Mouse (Mus musculus) liver, embryonic 12.5 days (tissue): ENCODE measurements around the gene Psmd2. TPM values are rescaled to one million over a fixed set of nuclear protein-coding genes. Genes with fewer than 3 reads are reported as not detected.

ENCODE experiments used
- ATAC-seq: fragments of 200-750 bp; cut with Nextera tagmentation; 2 replicates; pipeline ENCODE4 v1.8.0; 2017; ENCODE audit warnings: moderate number of reproducible peaks, mild to moderate bottlenecking, moderate library complexity
- H3K27ac ChIP-seq: fragments of 300-500 bp; sonication (generic); 2 replicates; pipeline ENCODE4 v1.5.1; 2016; ENCODE audit warnings: mild to moderate bottlenecking
- H3K27me3 ChIP-seq: fragments of 300-500 bp; sonication (generic); replicated peaks from 2 replicates; pipeline ENCODE4 v1.6.1; 2016; ENCODE audit warnings: mild to moderate bottlenecking, moderate library complexity
- H3K36me3 ChIP-seq: fragments of 300-500 bp; sonication (generic); 2 replicates; pipeline ENCODE4 v1.6.1; 2016; ENCODE audit warnings: mild to moderate bottlenecking, moderate library complexity
- H3K4me1 ChIP-seq: fragments of 300-500 bp; sonication (generic); 2 replicates; pipeline ENCODE4 v1.6.1; 2016
- H3K4me2 ChIP-seq: fragments of 300-500 bp; sonication (generic); 2 replicates; pipeline ENCODE4 v1.6.1; 2016; ENCODE audit warnings: mild to moderate bottlenecking, moderate library complexity
- H3K4me3 ChIP-seq: fragments of 300-500 bp; sonication (generic); 2 replicates; pipeline ENCODE4 v1.5.1; 2016; ENCODE audit warnings: mild to moderate bottlenecking, moderate library complexity
- H3K9ac ChIP-seq: fragments of 300-500 bp; sonication (generic); 2 replicates; pipeline ENCODE4 v1.6.1; 2016; ENCODE audit warnings: mild to moderate bottlenecking, moderate library complexity
- H3K9me3 ChIP-seq: fragments of 300-500 bp; sonication (generic); replicated peaks from 2 replicates; pipeline ENCODE4 v1.6.1; 2016; ENCODE audit warnings: mild to moderate bottlenecking, moderate library complexity
- WGBS: fragments of 180-500 bp; shearing (Covaris S2); methylation state at CpG from one replicate; pipeline ENCODE4 v1.1.7; 2016; ENCODE audit not compliant: insufficient replicate concordance; 5-methylcytosine and 5-hydroxymethylcytosine counted together
- microRNA counts: library from miRNA; unstranded; fragments of <30 nt; microRNA quantifications from one replicate; lab custom pipeline; 2017
- microRNA-seq: library from miRNA; unstranded; fragments of <30 nt; microRNA quantifications from one replicate; pipeline ENCODE4, GENCODE M21; 2017
- polyA plus RNA-seq: library from polyadenylated mRNA; unstranded; fragments of >200 nt; fragmentation: Nextera tagmentation; extraction: Ambion mirVana; gene quantifications from 2 replicates; pipeline ENCODE4 v1.2.1, GENCODE M21; 2016

Psmd2 gene
- polyA plus RNA-seq, 1 experiment from 2014 or later: 289 TPM

- Histone ChIP-seq H3K4me1 (peaks cover 97% of the 10 kb centered on the region), H3K4me2 (peak overlapping the region; percentile 51), H3K36me3 (peaks cover 67% of the 10 kb centered on the region), H3K9me3 (no peaks in the 10 kb centered on the region), H3K27ac (peak overlapping the region; percentile 94), H3K4me3 (no peak overlapping the region), H3K27me3 (no peaks in the 10 kb centered on the region), H3K9ac (peak overlapping the region; percentile 61)
- ATAC-seq: peak; percentile 48
- 73% methylated on average over 2 of the region's 2 CpGs for WGBS
These were observed 55.1 kb downstream of the Psmd2 start for GRCm38 (mm10) chr16:20706407-20707055.

DNA sequence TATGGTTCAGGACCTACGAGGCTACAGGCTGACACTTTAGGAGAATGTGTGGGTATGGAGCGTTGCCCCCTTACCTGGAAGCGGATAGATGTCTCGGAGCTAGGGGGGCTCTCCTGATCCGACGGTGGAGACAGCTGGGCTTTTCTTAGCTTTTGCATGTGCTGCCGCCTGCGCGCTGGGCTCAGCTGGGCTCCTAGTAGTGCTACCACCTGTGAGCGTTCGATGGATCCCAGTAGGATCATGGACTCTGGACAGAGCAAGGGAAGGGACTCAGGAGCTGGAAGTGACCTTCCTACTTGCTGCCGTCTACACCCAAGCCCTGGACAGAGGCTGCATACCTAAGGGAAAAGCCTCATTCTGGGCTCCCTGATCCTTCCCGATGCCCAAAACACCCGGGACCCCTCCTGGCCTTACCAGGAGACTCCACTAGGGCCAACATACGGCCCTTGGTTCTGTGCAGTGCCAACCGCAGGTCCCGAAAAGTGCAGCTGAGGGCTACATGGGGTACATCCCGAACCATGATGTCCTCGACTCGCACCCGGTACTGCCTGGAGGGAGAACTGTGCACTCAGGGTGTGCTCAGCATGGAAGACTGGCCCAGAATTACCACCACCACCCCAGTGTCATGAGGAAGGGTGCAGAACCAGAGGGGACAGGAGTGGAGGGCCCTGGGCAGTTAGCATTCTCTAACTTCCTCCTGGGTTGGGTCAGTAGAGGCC lies 56.9 kb downstream of the Psmd2 start:
- Histone ChIP-seq H3K27ac (peak overlapping the region; percentile 94; the same call in 1 of the 2 replicates), H3K4me1 (peaks cover 97% of the 10 kb centered on the region), H3K9me3 (no peaks in the 10 kb centered on the region), H3K36me3 (peaks cover 80% of the 10 kb centered on the region), H3K9ac (no peak overlapping the region), H3K4me3 (no peak overlapping the region), H3K27me3 (no peaks in the 10 kb centered on the region), H3K4me2 (no peak overlapping the region)
- WGBS: 85% methylated on average over 21 of the region's 21 CpGs
- ATAC-seq: no peak

GRCm38 (mm10) chr16:20708939-20709734 lies 57.7 kb downstream of the Psmd2 start:
- Histone ChIP-seq H3K36me3 (peaks cover 84% of the 10 kb centered on the region), H3K27ac (no peak overlapping the region; the same call in 1 of the 2 replicates), H3K4me2 (no peak overlapping the region), H3K4me3 (no peak overlapping the region), H3K4me1 (peaks cover 97% of the 10 kb centered on the region), H3K9ac (no peak overlapping the region), H3K9me3 (no peaks in the 10 kb centered on the region), H3K27me3 (no peaks in the 10 kb centered on the region)
- WGBS: 71% methylated on average over 19 of the region's 19 CpGs
- ATAC-seq: no peak

DNA sequence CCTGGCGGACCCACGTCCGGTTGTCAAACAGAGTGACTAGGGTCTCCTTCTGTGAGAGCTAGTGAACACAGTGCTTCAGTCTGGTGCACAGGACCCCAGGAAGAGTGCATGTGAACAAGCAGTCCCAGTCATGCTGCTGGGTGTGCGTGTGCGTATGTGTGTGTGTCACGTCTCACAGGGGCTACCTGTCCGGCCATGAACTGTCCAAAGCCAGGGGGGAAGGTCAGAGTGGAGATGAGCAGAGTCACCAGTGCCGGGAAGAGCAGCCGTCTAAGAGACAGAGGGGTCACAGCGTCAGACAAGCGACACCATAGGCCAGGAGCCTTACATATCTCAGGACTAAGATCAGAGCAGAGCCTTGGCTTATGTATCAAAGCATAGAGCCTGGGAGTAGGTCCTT lies 58.9 kb downstream of the Psmd2 start:
- WGBS: 90% methylated on average over 11 of the region's 11 CpGs
- no peaks in the 10 kb centered on the region for H3K9me3 ChIP-seq
- H3K27ac ChIP-seq: peak overlapping the region; percentile 52
- peaks cover 81% of the 10 kb centered on the region for H3K36me3 ChIP-seq
- no peak overlapping the region for H3K4me3 ChIP-seq
- no peak overlapping the region for H3K9ac ChIP-seq
- no peaks in the 10 kb centered on the region for H3K27me3 ChIP-seq
- no peak overlapping the region for H3K4me2 ChIP-seq
- ATAC-seq: no peak
- H3K4me1 ChIP-seq: peaks cover 97% of the 10 kb centered on the region

DNA sequence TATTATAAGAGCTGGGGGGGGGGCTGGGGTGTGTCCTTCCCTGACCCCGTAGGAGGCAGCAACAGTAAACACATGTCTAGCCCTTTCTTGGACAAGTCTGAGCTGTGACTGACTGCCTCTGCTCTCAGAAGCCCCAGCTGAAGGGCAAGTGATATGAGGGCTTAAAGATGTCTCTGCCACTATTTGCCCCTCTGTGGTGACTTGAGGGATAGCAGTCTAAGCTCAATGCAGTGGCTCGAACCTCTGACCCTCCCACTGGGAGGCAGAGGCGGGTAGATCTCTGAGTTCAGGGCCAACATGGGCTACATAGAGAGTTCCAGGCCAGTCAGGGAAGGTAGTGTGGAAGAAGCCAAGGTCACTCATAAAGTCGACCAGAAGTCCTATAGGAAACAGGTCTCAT lies 59.4 kb downstream of the Psmd2 start:
- no peak overlapping the region for H3K4me3 ChIP-seq
- peaks cover 96% of the 10 kb centered on the region for H3K4me1 ChIP-seq
- no peak overlapping the region for H3K4me2 ChIP-seq
- H3K36me3 ChIP-seq: peaks cover 77% of the 10 kb centered on the region
- H3K9me3 ChIP-seq: no peaks in the 10 kb centered on the region
- H3K9ac ChIP-seq: no peak overlapping the region
- 59% methylated on average over 4 of the region's 4 CpGs for WGBS
- no peaks in the 10 kb centered on the region for H3K27me3 ChIP-seq
- H3K27ac ChIP-seq: peak overlapping the region; percentile 52
- ATAC-seq: no peak

DNA sequence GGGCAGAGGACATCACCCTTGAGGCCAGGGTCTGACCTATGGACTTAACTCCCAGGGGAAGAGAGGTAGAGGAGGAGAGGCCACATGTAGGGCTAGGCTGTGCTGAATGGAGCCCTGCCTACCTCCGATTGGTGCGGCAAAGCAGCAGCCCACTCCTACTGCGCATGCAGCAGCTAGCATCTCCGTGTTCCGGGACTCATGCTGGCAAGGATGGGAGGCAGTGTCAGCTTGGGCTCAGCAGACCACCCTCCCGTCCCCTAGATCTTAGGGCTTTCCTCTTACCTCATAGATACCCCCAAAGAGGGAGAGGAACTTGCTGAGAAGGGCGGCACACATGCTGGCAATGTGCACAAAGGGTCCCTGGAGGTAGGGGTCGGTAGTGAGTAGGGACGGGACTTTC lies 60.7 kb downstream of the Psmd2 start:
- 73% methylated on average over 9 of the region's 9 CpGs for WGBS
- no peaks in the 10 kb centered on the region for H3K27me3 ChIP-seq
- H3K4me1 ChIP-seq: peaks cover 95% of the 10 kb centered on the region
- H3K9ac ChIP-seq: peak overlapping the region; percentile 84; the same call in 1 of the 2 replicates
- no peak overlapping the region for H3K4me3 ChIP-seq
- H3K4me2 ChIP-seq: peak overlapping the region; percentile 97
- no peaks in the 10 kb centered on the region for H3K9me3 ChIP-seq
- H3K27ac ChIP-seq: peak overlapping the region; percentile 91
- ATAC-seq: no peak
- H3K36me3 ChIP-seq: peaks cover 64% of the 10 kb centered on the region

DNA sequence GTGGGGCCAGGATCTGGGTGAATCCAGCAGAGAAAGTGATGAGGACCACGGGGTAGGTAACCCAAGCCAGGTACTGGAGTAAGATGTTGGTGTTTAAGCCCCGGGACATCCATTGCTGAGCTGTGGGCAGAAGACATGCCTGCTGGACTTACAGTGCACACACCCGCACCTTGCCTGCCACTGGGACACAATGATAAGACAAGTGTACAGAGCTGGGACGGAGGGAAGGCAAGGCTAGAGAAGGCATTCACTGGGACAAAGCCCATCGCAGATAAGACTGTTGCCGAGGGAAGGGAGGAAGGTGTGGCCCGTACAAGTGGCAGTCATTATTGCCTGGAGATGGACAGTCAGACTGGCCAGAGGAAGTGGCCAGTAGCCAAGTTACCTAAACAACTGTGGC lies 61.4 kb downstream of the Psmd2 start:
- Histone ChIP-seq H3K27ac (peak overlapping the region; percentile 91), H3K4me1 (peaks cover 90% of the 10 kb centered on the region), H3K4me3 (peak overlapping the region; percentile 74), H3K36me3 (peaks cover 58% of the 10 kb centered on the region), H3K9me3 (no peaks in the 10 kb centered on the region), H3K27me3 (no peaks in the 10 kb centered on the region), H3K9ac (peak overlapping the region; percentile 84), H3K4me2 (peak overlapping the region; percentile 97)
- ATAC-seq: peak; percentile 46
- 28% methylated on average over 7 of the region's 7 CpGs for WGBS

MicroRNAs within 50 kb of the gene (microRNA counts, 519-probe panel; counts per million panel counts)
- 6,088 counts per million, percentile 92 among the panel's probes with 10 or more counts for microRNA mmu-miR-1224 (lab: Ali Mortazavi, UCI)

Small RNA genes within 50 kb of the gene (microRNA-seq; reads per million reads assigned to microRNA genes)
- 2.1 reads per million for gene Mir1224

Other genes starting within 250 kb of the Psmd2 start
- gene Abcc5, start 225.3 kb upstream of the Psmd2 start, polyA plus RNA-seq: 28.6 and 30.3 TPM in 2 replicates
- gene Eif2b5, start 152.8 kb upstream of the Psmd2 start, polyA plus RNA-seq: 90.0 and 99.7 TPM in 2 replicates
- 8.0 and 8.8 TPM in 2 replicates for gene Dvl3, start 134.7 kb upstream of the Psmd2 start, polyA plus RNA-seq
- 463 and 468 TPM in 2 replicates for gene Ap2m1, start 116.2 kb upstream of the Psmd2 start, polyA plus RNA-seq
- 38.8 and 40.5 TPM in 2 replicates for gene Abcf3, start 103.1 kb upstream of the Psmd2 start, polyA plus RNA-seq
- 0.23 and 0.30 TPM in 2 replicates for gene Vwa5b2, start 62.2 kb upstream of the Psmd2 start, polyA plus RNA-seq
- 27.4 and 28.6 TPM in 2 replicates for gene Eef1akmt4, start 40.1 kb upstream of the Psmd2 start, polyA plus RNA-seq
- gene Gm49333, start 40.0 kb upstream of the Psmd2 start, polyA plus RNA-seq: 0.21 TPM in 1 of 2 replicates, not detected in the other
- gene Alg3, start 39.9 kb upstream of the Psmd2 start, polyA plus RNA-seq: 35.0 and 36.0 TPM in 2 replicates
- 0.56 and 0.61 TPM in 2 replicates for gene Camk2n2, start 30.4 kb upstream of the Psmd2 start, polyA plus RNA-seq
- gene Ece2, start 21.8 kb upstream of the Psmd2 start, polyA plus RNA-seq: 0.53 TPM in 1 of 2 replicates, not detected in the other
- 180 and 187 TPM in 2 replicates for gene Eif4g1, start 16.7 kb downstream of the Psmd2 start, polyA plus RNA-seq
- gene Fam131a, start 41.6 kb downstream of the Psmd2 start, polyA plus RNA-seq: 2.1 and 2.6 TPM in 2 replicates
- 66.1 and 68.4 TPM in 2 replicates for gene Polr2h, start 66.0 kb downstream of the Psmd2 start, polyA plus RNA-seq
- 14.0 and 14.5 TPM in 2 replicates for gene Clcn2, start 66.1 kb downstream of the Psmd2 start, polyA plus RNA-seq
- gene Chrd, start 81.5 kb downstream of the Psmd2 start, polyA plus RNA-seq: 0.54 and 0.96 TPM in 2 replicates
- gene Thpo, start 82.9 kb downstream of the Psmd2 start, polyA plus RNA-seq: 2.7 and 2.8 TPM in 2 replicates